Mouse (Mus musculus): Measurements from ENCODE around the gene Eme1. TPM values are rescaled to one million over a fixed set of nuclear protein-coding genes. Genes with fewer than 3 reads are reported as not detected.

The Eme1 gene
- total and polyA plus RNA-seq, 3 experiments = 36.8 to 45.9 (median 40.8) TPM

DNA sequence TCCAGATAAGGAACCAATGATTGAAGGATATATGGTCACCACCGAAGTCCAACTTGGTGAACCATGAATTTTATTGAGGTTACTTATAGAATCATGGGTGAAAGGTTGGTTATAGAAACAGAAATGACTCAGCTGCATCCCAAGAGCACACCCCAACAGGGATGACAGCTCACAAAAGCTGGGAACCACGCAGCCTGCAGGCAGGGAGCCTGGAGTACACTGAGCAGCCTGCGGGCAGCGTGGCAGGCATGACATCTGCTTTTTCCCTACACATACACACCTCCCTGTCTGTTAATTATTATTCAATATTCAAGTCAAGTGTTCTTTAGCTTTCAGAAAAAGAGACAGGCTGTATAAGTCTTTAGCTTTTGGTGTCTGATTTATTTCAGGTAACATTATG is 39.2 kb downstream of the Eme1 start:
- Histone ChIP-seq H3K4me2 (ENCODE audit: insufficient read depth, low read depth, poor library complexity, severe bottlenecking) (no peak overlapping the region), H3K36me3 (replicated peaks in 1 of 2; ENCODE audit: control insufficient read depth in 1 of 2, insufficient read depth in 1 of 2, low read length in 1 of 2) (no peaks in the 10 kb centered on the region), H3K79me2 (replicated peaks; ENCODE audit: control insufficient read depth, extremely low read depth, insufficient read depth, poor library complexity, severe bottlenecking) (no peaks in the 10 kb centered on the region), H3K9ac (ENCODE audit: insufficient read depth, low read depth) (no peak overlapping the region), H3K4me1 (ENCODE audit: control insufficient read depth in 1 of 2, insufficient read depth in 2 of 2) (peaks cover 2 to 16% of the 10 kb centered on the region in 2 experiments; a peak in 3 of 4 replicates), H3K27me3 (replicated peaks) (no peaks in the 10 kb centered on the region), H3K27ac (ENCODE audit: insufficient read depth, low read depth) (no peak overlapping the region), H3K9me3 (replicated peaks; ENCODE audit: low read length) (peaks cover 12% of the 10 kb centered on the region), H3K4me3 (replicated peaks in 1 of 3; ENCODE audit: low read depth in 2 of 3, low read length in 2 of 3, poor library complexity in 1 of 3) (no peak overlapping the region)
- dilution Hi-C loops (cut with MboI; ENCODE audit: extremely low pct_ligation_motif_present, extremely low pct_unique_long_range_greater_than_20kb, low sequenced_read_pairs) (no loop called here), in situ Hi-C loops (cut with MboI; ENCODE audit: low pct_ligation_motif_present, low pct_unique_long_range_greater_than_20kb, low sequenced_read_pairs) (no loop called here)
- no peak for DNase-seq (ENCODE audit: extremely low read depth)
- TF ChIP-seq IRF4 (IDR thresholded peaks at IDR 0.05; ENCODE audit: low read depth, low read length) (no peak), EP300 (IDR thresholded peaks at IDR 0.05; ENCODE audit: low read length) (no peak), SIN3A (IDR thresholded peaks at IDR 0.05; ENCODE audit: low read length) (no peak), HCFC1 (IDR thresholded peaks at IDR 0.05; ENCODE audit: low read depth, low read length) (no peak), MEF2A (IDR thresholded peaks at IDR 0.05; ENCODE audit: borderline replicate concordance, low read depth, low read length) (no peak), KAT2A (IDR thresholded peaks at IDR 0.05; ENCODE audit: insufficient replicate concordance, low read length) (no peak), CHD2 (IDR thresholded peaks at IDR 0.05; ENCODE audit: low read length) (no peak), SMC3 (IDR thresholded peaks at IDR 0.05; ENCODE audit: low read depth, low read length) (no peak), BHLHE40 (IDR thresholded peaks at IDR 0.05; ENCODE audit: low read depth, low read length) (no peak), TBP (conservative IDR thresholded peaks at IDR 0.05; ENCODE audit: low read depth, low read length) (no peak), GABPA (IDR thresholded peaks at IDR 0.05; ENCODE audit: insufficient replicate concordance, low read depth, low read length) (no peak), RCOR1 (conservative IDR thresholded peaks at IDR 0.05; ENCODE audit: low read depth, low read length) (no peak), ZKSCAN1 (IDR thresholded peaks at IDR 0.05; ENCODE audit: borderline replicate concordance, low read depth, low read length) (no peak)

DNA sequence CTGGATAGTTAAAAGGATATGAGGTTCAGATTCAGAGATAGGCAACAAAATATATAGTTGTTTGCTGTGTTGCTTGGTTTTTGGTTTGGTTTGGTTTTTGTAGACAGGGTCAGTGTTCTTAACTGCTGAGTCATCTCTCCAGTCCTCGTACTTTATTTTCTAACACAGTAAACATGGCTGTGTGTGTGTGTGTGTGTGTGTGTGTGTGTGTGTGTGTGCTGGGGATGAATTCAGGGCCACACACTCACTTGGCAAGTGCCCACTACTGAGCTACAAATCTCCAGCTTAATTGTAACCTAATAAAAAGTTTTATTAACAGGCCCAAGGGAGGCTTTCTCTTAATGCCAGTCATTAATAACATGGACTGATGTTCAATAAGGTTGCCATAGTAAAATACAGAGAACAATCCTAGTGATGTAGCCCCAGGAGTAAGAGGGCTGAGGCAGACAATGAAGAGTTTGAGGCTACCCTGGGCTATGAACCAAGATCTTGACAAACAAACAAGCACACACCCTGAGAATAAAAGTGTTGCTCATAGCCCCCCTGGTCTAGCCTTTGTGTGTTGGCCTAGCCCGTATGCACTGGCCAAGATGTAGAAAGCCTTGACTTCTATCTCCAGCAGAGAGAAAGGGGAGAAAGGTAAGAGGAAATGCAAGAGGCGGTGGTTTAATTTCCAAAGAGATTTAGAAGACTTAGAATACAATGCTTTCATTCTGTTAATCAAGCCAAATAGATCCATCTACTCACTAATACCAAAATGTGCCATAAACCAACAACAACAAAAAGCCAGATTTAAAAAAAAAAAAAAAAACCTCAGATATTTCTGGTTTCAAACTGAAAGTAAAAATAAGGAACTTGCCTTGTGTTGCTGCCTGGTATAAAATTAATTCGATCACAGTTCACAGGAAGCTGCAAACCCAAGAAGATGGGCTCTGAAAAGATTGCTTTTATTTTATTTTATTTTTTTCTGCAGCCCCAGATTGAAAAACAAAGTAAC is 42.7 kb downstream of the Eme1 start:
- Histone ChIP-seq H3K27ac (ENCODE audit: insufficient read depth, low read depth) (no peak overlapping the region), H3K79me2 (replicated peaks; ENCODE audit: control insufficient read depth, extremely low read depth, insufficient read depth, poor library complexity, severe bottlenecking) (no peaks in the 10 kb centered on the region), H3K4me2 (ENCODE audit: insufficient read depth, low read depth, poor library complexity, severe bottlenecking) (peak overlapping the region; percentile 73), H3K4me3 (replicated peaks in 1 of 3; ENCODE audit: low read depth in 2 of 3, low read length in 2 of 3, poor library complexity in 1 of 3) (no peak overlapping the region), H3K9me3 (replicated peaks; ENCODE audit: low read length) (no peaks in the 10 kb centered on the region), H3K9ac (ENCODE audit: insufficient read depth, low read depth) (peak overlapping the region; percentile 13; the same call in 1 of the 2 replicates), H3K27me3 (replicated peaks) (no peaks in the 10 kb centered on the region), H3K36me3 (replicated peaks in 1 of 2; ENCODE audit: control insufficient read depth in 1 of 2, insufficient read depth in 1 of 2, low read length in 1 of 2) (no peaks in the 10 kb centered on the region), H3K4me1 (ENCODE audit: control insufficient read depth in 1 of 2, insufficient read depth in 2 of 2) (peaks cover 2 to 16% of the 10 kb centered on the region in 2 experiments; a peak in 3 of 4 replicates)
- dilution Hi-C loops (cut with MboI; ENCODE audit: extremely low pct_ligation_motif_present, extremely low pct_unique_long_range_greater_than_20kb, low sequenced_read_pairs) (no loop called here), in situ Hi-C loops (cut with MboI; ENCODE audit: low pct_ligation_motif_present, low pct_unique_long_range_greater_than_20kb, low sequenced_read_pairs) (no loop called here)
- TF ChIP-seq MAFK (IDR thresholded peaks at IDR 0.05; ENCODE audit: insufficient replicate concordance, low read length) (0 out of 2 replicates have a peak, but pooled peaks have one; percentile 80), NELFE (IDR thresholded peaks at IDR 0.05; ENCODE audit: low read depth, low read length) (no peak), ZNF384 (IDR thresholded peaks at IDR 0.05; ENCODE audit: low read depth, low read length) (peak; percentile 81)
- no peak for DNase-seq (ENCODE audit: extremely low read depth)

Measured in CH12.LX (cell line).